Mouse (Mus musculus) liver, postnatal 0 days (tissue): Measurements from ENCODE around the gene Hivep3.

Experiments
- CTCF ChIP-seq: sonication (generic); IDR thresholded peaks from 2 replicates; pipeline ENCODE4 v1.5.1; 2016; ENCODE audit warnings: antibody characterized with exemption, low read depth
- EP300 ChIP-seq: IDR thresholded peaks from 2 replicates; pipeline ENCODE4 v1.6.1; 2016; ENCODE audit warnings: antibody characterized with exemption, low read depth, mild to moderate bottlenecking

GRCm38 (mm10) chr4:119895504-119895903, 161.9 kb downstream of the Hivep3 start:
- TF ChIP-seq CTCF (no peak), EP300 (no peak)
